Mouse (Mus musculus) myocyte (in vitro differentiated cells): ENCODE results near the gene Cacna1a.

Source experiments
- POLR2A ChIP-seq: IDR thresholded peaks from one replicate; pipeline ENCODE4 v1.6.1; 2011; ENCODE audit warnings: low read depth, mild to moderate bottlenecking, control low read depth, moderate library complexity; ENCODE audit not compliant: insufficient read length
- POLR2AphosphoS2 ChIP-seq: IDR thresholded peaks from one replicate; pipeline ENCODE4 v1.6.1; 2011; ENCODE audit warnings: low read depth, control low read depth; ENCODE audit not compliant: insufficient read length
- TCF12 ChIP-seq: IDR thresholded peaks from one replicate; pipeline ENCODE4 v1.6.1; 2011; ENCODE audit warnings: mild to moderate bottlenecking, control low read depth; ENCODE audit not compliant: poor library complexity, insufficient read depth, severe bottlenecking

GRCm38 (mm10) chr8:84460698-84461097 is 72.5 kb downstream of the Cacna1a start:
- TF ChIP-seq POLR2AphosphoS2, result no peak
- no peak for TF ChIP-seq POLR2A
- no peak for TF ChIP-seq TCF12
